Mouse (Mus musculus) heart, postnatal 0 days (tissue): ENCODE data around the gene Gfpt2.

Experiments used
- CTCF ChIP-seq: IDR thresholded peaks from 2 replicates; pipeline ENCODE4 v1.5.1; 2016; ENCODE audit warnings: antibody characterized with exemption, control low read depth, low read depth
- EP300 ChIP-seq: IDR thresholded peaks from 2 replicates; pipeline ENCODE4 v1.6.1; 2016; ENCODE audit warnings: antibody characterized with exemption, low read depth

DNA sequence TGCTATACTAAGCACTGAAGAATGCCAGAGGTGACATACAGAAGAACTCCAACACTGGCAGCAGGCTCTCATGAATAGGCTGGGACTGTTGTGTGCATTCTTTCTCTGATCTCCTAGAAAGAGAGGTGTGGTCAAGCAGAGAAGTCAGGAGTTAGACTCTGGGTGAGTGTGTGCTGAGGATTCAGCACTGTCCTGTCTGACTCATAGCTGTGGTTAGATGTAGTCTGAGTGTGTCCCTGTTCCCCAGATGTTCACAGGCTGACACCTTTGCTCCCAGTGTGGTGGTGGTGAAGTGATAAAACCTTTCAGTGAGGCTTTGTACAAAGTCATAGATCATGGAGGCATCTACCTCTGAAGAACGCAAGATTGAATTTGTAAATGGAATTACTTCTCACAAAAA, 47.2 kb upstream of the Gfpt2 start:
- TF ChIP-seq EP300 (no peak), CTCF (no peak)
